ENCODE assay signal across 9 mouse cellular contexts in genomic region chr3:126044327-126044726, GRCm38 (mm10).
DNase-seq lines count a peak whose midpoint lies in the region; ATAC-seq and TF ChIP-seq lines count a peak whose summit lies in the region.
"Had no signal": no experiment of that assay in that cellular context is flagged by ENCODE, and none has a peak within 500 bp of the region (broad histone marks: within the 10 kb centered on the region; RNA-seq: fewer than 3 reads in every experiment).

No protein-coding gene starts in this region.

- no peaks in the 10 kb centered on the region for H3K27me3 ChIP-seq in kidney, adult 2 months (replicated peaks; ENCODE audit: control insufficient read depth, insufficient read depth, low read length)
- no peaks in the 10 kb centered on the region for H3K27me3 ChIP-seq in forebrain, postnatal 0 days (ENCODE audit: insufficient read depth, low read length)
- H3K27me3 ChIP-seq in intestine, embryonic 16.5 days (replicated peaks; ENCODE audit: control insufficient read depth, insufficient read depth, low read length), result no peaks in the 10 kb centered on the region
- H3K27me3 ChIP-seq: limb, embryonic 15.5 days had no signal

- no peaks in the 10 kb centered on the region for H3K9me3 ChIP-seq in forebrain, postnatal 0 days (ENCODE audit: low read length)
- H3K9me3 ChIP-seq in intestine, embryonic 16.5 days (ENCODE audit: control insufficient read depth, low read length), result no peaks in the 10 kb centered on the region
- H3K9me3 ChIP-seq: hindbrain, embryonic 10.5 days; limb, embryonic 15.5 days had no signal

- DNase-seq in kidney, adult 2 months, result peak; percentile 10
- no peak for DNase-seq in kidney, adult 11 months
- DNase-seq in thymus, postnatal 0 days (ENCODE audit: low spot score), result peak; percentile 69
- no peak for DNase-seq in thymus, postnatal 36 days
- DNase-seq in forebrain, postnatal 0 days, result no peak

- no peak overlapping the region for H3K4me2 ChIP-seq in forebrain, postnatal 0 days (ENCODE audit: low read depth)
- H3K4me2 ChIP-seq in intestine, embryonic 16.5 days (ENCODE audit: low read depth, low read length), result no peak overlapping the region
- H3K4me2 ChIP-seq: limb, embryonic 15.5 days had no signal

- no peaks in the 10 kb centered on the region for H3K4me1 ChIP-seq in kidney, adult 2 months (ENCODE audit: control insufficient read depth, insufficient read depth, low read length)
- no peaks in the 10 kb centered on the region for H3K4me1 ChIP-seq in forebrain, postnatal 0 days (ENCODE audit: insufficient read depth)
- H3K4me1 ChIP-seq in intestine, embryonic 16.5 days (ENCODE audit: control insufficient read depth, insufficient read depth, low read length), result no peaks in the 10 kb centered on the region
- H3K4me1 ChIP-seq: hindbrain, embryonic 10.5 days; limb, embryonic 15.5 days had no signal

- H3K4me3 ChIP-seq in kidney, adult 2 months (ENCODE audit: insufficient read depth, low read depth, low read length), result no peak overlapping the region
- H3K4me3 ChIP-seq in forebrain, postnatal 0 days (ENCODE audit: low read depth, low read length), result no peak overlapping the region
- no peak overlapping the region for H3K4me3 ChIP-seq in intestine, embryonic 16.5 days (ENCODE audit: low read length)
- H3K4me3 ChIP-seq: hindbrain, embryonic 10.5 days; limb, embryonic 15.5 days had no signal

- no peak overlapping the region for H3K27ac ChIP-seq in kidney, adult 2 months (ENCODE audit: insufficient read depth, low read depth, low read length)
- no peak overlapping the region for H3K27ac ChIP-seq in forebrain, postnatal 0 days (ENCODE audit: low read depth, low read length)
- H3K27ac ChIP-seq in intestine, embryonic 16.5 days (ENCODE audit: low read length), result no peak overlapping the region
- H3K27ac ChIP-seq: hindbrain, embryonic 10.5 days; limb, embryonic 15.5 days had no signal

- H3K36me3 ChIP-seq in kidney, adult 2 months (ENCODE audit: control insufficient read depth, insufficient read depth, low read length), result no peaks in the 10 kb centered on the region
- H3K36me3 ChIP-seq in forebrain, postnatal 0 days (ENCODE audit: insufficient read depth), result no peaks in the 10 kb centered on the region
- H3K36me3 ChIP-seq in intestine, embryonic 16.5 days (ENCODE audit: control insufficient read depth, insufficient read depth, low read length), result no peaks in the 10 kb centered on the region
- H3K36me3 ChIP-seq: hindbrain, embryonic 10.5 days; limb, embryonic 15.5 days had no signal

- no peak overlapping the region for H3K9ac ChIP-seq in forebrain, postnatal 0 days
- no peak overlapping the region for H3K9ac ChIP-seq in intestine, embryonic 16.5 days (ENCODE audit: low read depth, low read length)
- H3K9ac ChIP-seq: limb, embryonic 15.5 days had no signal

- 24% methylated on average over 3 of the region's 3 CpGs for WGBS in kidney, adult 2 months
- 9% methylated on average over 3 of the region's 3 CpGs for WGBS in forebrain, postnatal 0 days
- WGBS in intestine, embryonic 16.5 days, result 10% methylated on average over 3 of the region's 3 CpGs

- no peak for TF ChIP-seq CTCF in kidney, adult 2 months (conservative IDR thresholded peaks at IDR 0.05; ENCODE audit: insufficient read depth, insufficient read length, low read depth, low read length)
- TF ChIP-seq CTCF in forebrain, postnatal 0 days (IDR thresholded peaks at IDR 0.05; ENCODE audit: low read depth), result no peak

- TF ChIP-seq POLR2A in kidney, adult 2 months (IDR thresholded peaks at IDR 0.05; ENCODE audit: low read depth, low read length), result no peak

- peak; percentile 34; the same call in 1 of the 2 replicates for ATAC-seq in forebrain, postnatal 0 days
- no peak for ATAC-seq in erythroid progenitor cell, adult 5-6 weeks (replicated peaks; ENCODE audit: low FRiP score, poor library complexity, severe bottlenecking)
- ATAC-seq in intestine, embryonic 16.5 days, result no peak; the same call in 1 of the 2 replicates

Comparison
In these comparisons a context has a peak if more than half of its experiments do, and no peak if none do; other contexts are left out.
1. DNase-seq: peak in kidney, adult 2 months (single experiment) and thymus, postnatal 0 days (single experiment); none in kidney, adult 11 months (single experiment), thymus, postnatal 36 days (0 of 2) and forebrain, postnatal 0 days (single experiment).